Mouse (Mus musculus) MN1 (cell line): Measurements from ENCODE around the gene Fbxo24.
A peak's percentile ranks its signal among the peaks of the same experiment; 100 is the strongest.

Experiments
- DNase-seq: peaks from one replicate; pipeline ENCODE4 v3.0.0-alpha.2; 2016; ENCODE audit warnings: low spot score

Gene Fbxo24

GRCm38 (mm10) chr5:137600619-137601364, 28.0 kb downstream of the Fbxo24 start, which contains the start of gene Mospd3:
TSS of gene Mospd3 (minus strand) at chr5:137601058.
- peak; percentile 99 for DNase-seq

GRCm38 (mm10) chr5:137600281-137600618, 28.6 kb downstream of the Fbxo24 start:
- no peak for DNase-seq

GRCm38 (mm10) chr5:137599600-137599999, 29.2 kb downstream of the Fbxo24 start:
- no peak for DNase-seq

GRCm38 (mm10) chr5:137598100-137598826, 30.5 kb downstream of the Fbxo24 start:
- DNase-seq, result no peak

- no peak for DNase-seq
Measured at GRCm38 (mm10) chr5:137597625-137598024, 31.2 kb downstream of the Fbxo24 start.

- no peak for DNase-seq
Measured at GRCm38 (mm10) chr5:137596601-137597261, 32.1 kb downstream of the Fbxo24 start.

GRCm38 (mm10) chr5:137595921-137596320, 32.9 kb downstream of the Fbxo24 start:
- DNase-seq, result no peak

GRCm38 (mm10) chr5:137590507-137590906, 38.3 kb downstream of the Fbxo24 start:
- DNase-seq, result no peak

GRCm38 (mm10) chr5:137584976-137585375, 43.8 kb downstream of the Fbxo24 start:
- DNase-seq, result peak; percentile 71

GRCm38 (mm10) chr5:137583670-137584169, 45.1 kb downstream of the Fbxo24 start:
- peak; percentile 90 for DNase-seq

- no peak for DNase-seq
Measured at GRCm38 (mm10) chr5:137582702-137583101, 46.1 kb downstream of the Fbxo24 start.

- DNase-seq, result no peak
Measured at GRCm38 (mm10) chr5:137580246-137580645, 48.6 kb downstream of the Fbxo24 start.

GRCm38 (mm10) chr5:137574470-137574901, 54.3 kb downstream of the Fbxo24 start:
- peak; percentile 88 for DNase-seq

- no peak for DNase-seq
Measured at GRCm38 (mm10) chr5:137570691-137571586, 57.9 kb downstream of the Fbxo24 start.

GRCm38 (mm10) chr5:137570181-137570580, 58.6 kb downstream of the Fbxo24 start:
- DNase-seq, result no peak

GRCm38 (mm10) chr5:137569665-137570064, 59.1 kb downstream of the Fbxo24 start, which contains the start of gene Tfr2:
TSS of gene Tfr2 (plus strand) at chr5:137569840.
- DNase-seq, result no peak

- no peak for DNase-seq
Measured at GRCm38 (mm10) chr5:137569031-137569430, 59.8 kb downstream of the Fbxo24 start.

GRCm38 (mm10) chr5:137568223-137568798, 60.5 kb downstream of the Fbxo24 start:
- no peak for DNase-seq

GRCm38 (mm10) chr5:137566416-137566815, 62.4 kb downstream of the Fbxo24 start:
- no peak for DNase-seq

GRCm38 (mm10) chr5:137565744-137566143, 63.1 kb downstream of the Fbxo24 start:
- DNase-seq, result no peak

GRCm38 (mm10) chr5:137562965-137563364, 65.8 kb downstream of the Fbxo24 start:
- DNase-seq, result no peak
